Mouse (Mus musculus) limb, embryonic 12.5 days (tissue): ENCODE data around the gene Arhgef25. TPM values are rescaled to one million over a fixed set of nuclear protein-coding genes. Genes with fewer than 3 reads are reported as not detected.

ENCODE experiments used
- ATAC-seq: fragments of 200-750 bp; cut with Nextera tagmentation; 2 replicates; pipeline ENCODE4 v1.8.0; 2017; ENCODE audit warnings: low read depth, moderate TSS enrichment; ENCODE audit not compliant: insufficient number of reproducible peaks, insufficient read depth, low FRiP score, low TSS enrichment
- H3K27ac ChIP-seq: fragments of 300-500 bp; sonication (generic); 2 replicates; pipeline ENCODE4 v1.5.1; 2016; ENCODE audit warnings: mild to moderate bottlenecking, moderate library complexity
- H3K27me3 ChIP-seq: fragments of 300-500 bp; sonication (generic); 2 replicates; pipeline ENCODE4 v1.6.1; 2016; ENCODE audit warnings: mild to moderate bottlenecking, moderate library complexity
- H3K36me3 ChIP-seq: fragments of 300-500 bp; sonication (generic); 2 replicates; pipeline ENCODE4 v1.6.1; 2016; ENCODE audit warnings: mild to moderate bottlenecking, moderate library complexity
- H3K4me1 ChIP-seq: fragments of 300-500 bp; sonication (generic); replicated peaks from 2 replicates; pipeline ENCODE4 v1.6.1; 2016
- H3K4me2 ChIP-seq: fragments of 300-500 bp; sonication (generic); 2 replicates; pipeline ENCODE4 v1.6.1; 2016; ENCODE audit warnings: mild to moderate bottlenecking, moderate library complexity
- H3K4me3 ChIP-seq: fragments of 300-500 bp; sonication (generic); replicated peaks from 2 replicates; pipeline ENCODE4 v1.5.1; 2016; ENCODE audit warnings: mild to moderate bottlenecking
- H3K9ac ChIP-seq: fragments of 300-500 bp; sonication (generic); replicated peaks from 2 replicates; pipeline ENCODE4 v1.6.1; 2016; ENCODE audit warnings: mild to moderate bottlenecking, moderate library complexity
- H3K9me3 ChIP-seq: fragments of 300-500 bp; sonication (generic); 2 replicates; pipeline ENCODE4 v1.6.1; 2016; ENCODE audit warnings: mild to moderate bottlenecking, moderate library complexity
- WGBS: fragments of 180-500 bp; shearing (Covaris S2); methylation state at CpG from one replicate; pipeline ENCODE4 v1.1.7; 2016; 5-methylcytosine and 5-hydroxymethylcytosine counted together
- polyA plus RNA-seq: library from polyadenylated mRNA; unstranded; fragments of >200 nt; fragmentation: Nextera tagmentation; extraction: Ambion mirVana; gene quantifications from 2 replicates; pipeline ENCODE4 v1.2.1, GENCODE M21; 2016

Gene Arhgef25
- 67.5 and 74.1 TPM in 2 replicates for polyA plus RNA-seq

- peaks cover 5% of the 10 kb centered on the region; the same call in 1 of the 2 replicates for H3K9me3 ChIP-seq
- H3K27ac ChIP-seq = peak within 1 kb of the TSS; percentile 96
- peak within 1 kb of the TSS; percentile 98 for H3K4me2 ChIP-seq
- peaks cover 55% of the 10 kb centered on the region for H3K36me3 ChIP-seq
- peak within 1 kb of the TSS; percentile 76 for H3K4me3 ChIP-seq
- H3K9ac ChIP-seq = peak within 1 kb of the TSS; percentile 93
- H3K27me3 ChIP-seq = peaks cover 4% of the 10 kb centered on the region; the same call in 1 of the 2 replicates
- under 1% methylated on average over 31 of the region's 35 CpGs for WGBS
- ATAC-seq = no peak; the same call in 1 of the 2 replicates
- peaks cover 53% of the 10 kb centered on the region for H3K4me1 ChIP-seq
Observed at GRCm38 (mm10) chr10:127189651-127190381, at the start of gene Arhgef25. Gene Arhgef25, minus strand, starts transcription at chr10:127190083.

GRCm38 (mm10) chr10:127238241-127238824, 48.5 kb upstream of the Arhgef25 start:
- H3K27ac ChIP-seq = no peak overlapping the region
- H3K36me3 ChIP-seq = peaks cover 18% of the 10 kb centered on the region; the same call in 1 of the 2 replicates
- H3K9ac ChIP-seq = no peak overlapping the region
- no peak for ATAC-seq
- no peaks in the 10 kb centered on the region for H3K9me3 ChIP-seq
- peaks cover 6% of the 10 kb centered on the region; the same call in 1 of the 2 replicates for H3K4me1 ChIP-seq
- H3K27me3 ChIP-seq = peaks cover 18% of the 10 kb centered on the region
- 66% methylated on average over 18 of the region's 18 CpGs for WGBS
- H3K4me3 ChIP-seq = no peak overlapping the region
- H3K4me2 ChIP-seq = no peak overlapping the region

GRCm38 (mm10) chr10:127236541-127236940, 46.7 kb upstream of the Arhgef25 start:
- 26% methylated on average over 9 of the region's 9 CpGs for WGBS
- ATAC-seq = no peak
- Histone ChIP-seq H3K4me1 (peaks cover 6% of the 10 kb centered on the region; the same call in 1 of the 2 replicates), H3K27ac (no peak overlapping the region), H3K9me3 (no peaks in the 10 kb centered on the region), H3K9ac (no peak overlapping the region), H3K36me3 (0 out of 2 replicates have a peak, but pooled peaks cover 6% of the 10 kb centered on the region), H3K27me3 (peaks cover 18% of the 10 kb centered on the region), H3K4me2 (no peak overlapping the region), H3K4me3 (no peak overlapping the region)

- WGBS = 81% methylated on average over 9 of the region's 9 CpGs
- no peak overlapping the region for H3K4me2 ChIP-seq
- H3K9ac ChIP-seq = no peak overlapping the region
- H3K9me3 ChIP-seq = no peaks in the 10 kb centered on the region
- H3K27ac ChIP-seq = no peak overlapping the region
- H3K36me3 ChIP-seq = 0 out of 2 replicates have a peak, but pooled peaks cover 6% of the 10 kb centered on the region
- H3K4me3 ChIP-seq = no peak overlapping the region
- H3K4me1 ChIP-seq = peaks cover 6% of the 10 kb centered on the region; the same call in 1 of the 2 replicates
- no peak for ATAC-seq
- peaks cover under 1% of the 10 kb centered on the region; the same call in 1 of the 2 replicates for H3K27me3 ChIP-seq
Observed at GRCm38 (mm10) chr10:127233141-127233540, 43.3 kb upstream of the Arhgef25 start.

GRCm38 (mm10) chr10:127231741-127232140, 41.9 kb upstream of the Arhgef25 start:
- Histone ChIP-seq H3K4me3 (no peak overlapping the region), H3K27ac (no peak overlapping the region), H3K9me3 (no peaks in the 10 kb centered on the region), H3K27me3 (peaks cover 7% of the 10 kb centered on the region), H3K4me2 (no peak overlapping the region), H3K9ac (no peak overlapping the region), H3K4me1 (peaks cover 2% of the 10 kb centered on the region; the same call in 1 of the 2 replicates), H3K36me3 (0 out of 2 replicates have a peak, but pooled peaks cover 2% of the 10 kb centered on the region)
- WGBS = 79% methylated on average over 14 of the region's 14 CpGs
- no peak for ATAC-seq

- H3K36me3 ChIP-seq = no peaks in the 10 kb centered on the region
- no peak for ATAC-seq
- no peaks in the 10 kb centered on the region for H3K9me3 ChIP-seq
- H3K27me3 ChIP-seq = peaks cover 17% of the 10 kb centered on the region
- H3K27ac ChIP-seq = no peak overlapping the region
- no peak overlapping the region for H3K4me2 ChIP-seq
- no peak overlapping the region for H3K4me3 ChIP-seq
- WGBS = 83% methylated on average over 12 of the region's 12 CpGs
- no peaks in the 10 kb centered on the region for H3K4me1 ChIP-seq
- H3K9ac ChIP-seq = no peak overlapping the region
Observed at GRCm38 (mm10) chr10:127230693-127231092, 40.8 kb upstream of the Arhgef25 start.

GRCm38 (mm10) chr10:127228897-127229296, 39.0 kb upstream of the Arhgef25 start:
- H3K36me3 ChIP-seq = no peaks in the 10 kb centered on the region
- H3K4me3 ChIP-seq = no peak overlapping the region
- ATAC-seq = no peak; the same call in 1 of the 2 replicates
- no peak overlapping the region for H3K27ac ChIP-seq
- no peak overlapping the region for H3K9ac ChIP-seq
- H3K27me3 ChIP-seq = peaks cover 23% of the 10 kb centered on the region
- no peak overlapping the region for H3K4me2 ChIP-seq
- H3K9me3 ChIP-seq = no peaks in the 10 kb centered on the region
- H3K4me1 ChIP-seq = no peaks in the 10 kb centered on the region
- WGBS = 25% methylated on average over 4 of the region's 4 CpGs

- Histone ChIP-seq H3K4me3 (no peak overlapping the region), H3K36me3 (no peaks in the 10 kb centered on the region), H3K27me3 (peaks cover 23% of the 10 kb centered on the region), H3K4me1 (no peaks in the 10 kb centered on the region), H3K9ac (no peak overlapping the region), H3K4me2 (no peak overlapping the region), H3K27ac (no peak overlapping the region), H3K9me3 (no peaks in the 10 kb centered on the region)
- ATAC-seq = no peak
- WGBS = 83% methylated on average over 8 of the region's 8 CpGs
Observed at GRCm38 (mm10) chr10:127227163-127227562, 37.3 kb upstream of the Arhgef25 start.

- WGBS = 66% methylated on average over 8 of the region's 8 CpGs
Observed at GRCm38 (mm10) chr10:127226318-127226895, 36.5 kb upstream of the Arhgef25 start.

GRCm38 (mm10) chr10:127225732-127226131, 35.8 kb upstream of the Arhgef25 start:
- WGBS = 18% methylated on average over 10 of the region's 10 CpGs
- Histone ChIP-seq H3K9me3 (no peaks in the 10 kb centered on the region), H3K27ac (no peak overlapping the region), H3K36me3 (no peaks in the 10 kb centered on the region), H3K4me2 (no peak overlapping the region), H3K9ac (no peak overlapping the region), H3K4me3 (no peak overlapping the region), H3K4me1 (no peaks in the 10 kb centered on the region), H3K27me3 (peaks cover 23% of the 10 kb centered on the region)
- no peak for ATAC-seq

More at GRCm38 (mm10) chr10:127226318-127226895, 36.5 kb upstream of the Arhgef25 start:
- Histone ChIP-seq H3K9ac (no peak overlapping the region), H3K27me3 (peaks cover 23% of the 10 kb centered on the region), H3K4me3 (no peak overlapping the region), H3K4me2 (no peak overlapping the region), H3K36me3 (no peaks in the 10 kb centered on the region), H3K27ac (no peak overlapping the region), H3K9me3 (no peaks in the 10 kb centered on the region), H3K4me1 (no peaks in the 10 kb centered on the region)
- no peak for ATAC-seq

GRCm38 (mm10) chr10:127225213-127225612, 35.3 kb upstream of the Arhgef25 start:
- no peak overlapping the region for H3K27ac ChIP-seq
- no peaks in the 10 kb centered on the region for H3K36me3 ChIP-seq
- no peaks in the 10 kb centered on the region for H3K9me3 ChIP-seq
- no peaks in the 10 kb centered on the region for H3K4me1 ChIP-seq
- peaks cover 23% of the 10 kb centered on the region for H3K27me3 ChIP-seq
- 46% methylated on average over 6 of the region's 6 CpGs for WGBS
- no peak for ATAC-seq
- H3K4me3 ChIP-seq = no peak overlapping the region
- H3K4me2 ChIP-seq = no peak overlapping the region
- H3K9ac ChIP-seq = no peak overlapping the region
